17 mouse cellular contexts compared by ENCODE assay signal in the genomic region with DNA sequence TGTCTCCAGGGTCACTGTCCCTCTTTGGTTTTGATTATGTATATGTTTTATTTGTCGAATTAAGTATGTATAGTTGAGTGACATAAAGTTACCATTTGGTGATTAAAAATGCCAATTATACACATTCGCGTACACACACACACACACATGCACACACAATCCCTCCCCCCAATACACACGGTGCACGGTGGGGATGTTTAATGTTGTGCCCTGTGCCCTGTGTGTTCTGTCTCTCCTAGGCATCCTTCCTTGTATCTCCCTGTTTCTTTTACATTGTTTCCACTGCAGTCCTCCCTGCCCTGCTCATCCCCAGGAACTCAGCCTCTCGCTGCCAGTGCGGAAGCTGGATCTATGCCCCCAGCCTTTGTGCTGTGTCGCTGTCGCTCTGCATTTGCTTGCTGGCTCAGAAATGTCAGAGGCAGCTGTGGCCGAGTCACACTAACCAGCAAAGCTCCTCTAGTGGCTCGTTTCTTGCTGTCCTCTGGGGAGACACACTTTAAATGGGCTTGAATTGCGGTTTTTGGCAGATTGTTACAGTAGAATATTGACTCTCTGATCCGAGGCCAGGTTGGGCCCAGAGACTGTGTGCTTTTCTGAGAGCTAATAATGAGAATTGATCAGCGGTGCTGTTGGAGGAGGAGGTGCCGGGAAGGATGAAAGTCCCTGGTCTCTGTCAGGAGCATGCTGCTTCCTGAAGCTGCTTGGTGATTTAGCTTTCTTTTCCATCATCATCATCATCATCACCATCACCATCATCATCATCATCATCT. TPM values are rescaled to one million over a fixed set of nuclear protein-coding genes. Genes with fewer than 3 reads are reported as not detected.
DNase-seq lines count a peak whose midpoint lies in the region; ATAC-seq lines count a peak whose summit lies in the region.
"Had no signal": no experiment of that assay in that cellular context is flagged by ENCODE, and none has a peak within 500 bp of the region (broad histone marks: within the 10 kb centered on the region; RNA-seq: fewer than 3 reads in every experiment).

No protein-coding gene starts in this region.

- no peaks in the 10 kb centered on the region for H3K4me1 ChIP-seq in hindbrain, embryonic 12.5 days
- no peaks in the 10 kb centered on the region for H3K4me1 ChIP-seq in midbrain, embryonic 14.5 days (ENCODE audit: control insufficient read depth, insufficient read depth, low read length)
- H3K4me1 ChIP-seq: limb, embryonic 13.5 days had no signal

- H3K27ac ChIP-seq in hindbrain, embryonic 12.5 days, result no peak overlapping the region
- peak overlapping the region; percentile 32 for H3K27ac ChIP-seq in midbrain, embryonic 14.5 days (replicated peaks; ENCODE audit: low read depth, low read length)
- H3K27ac ChIP-seq: limb, embryonic 13.5 days had no signal

- H3K4me3 ChIP-seq in hindbrain, embryonic 12.5 days, result no peak overlapping the region
- no peak overlapping the region for H3K4me3 ChIP-seq in midbrain, embryonic 14.5 days (replicated peaks; ENCODE audit: low read depth, low read length)
- H3K4me3 ChIP-seq: limb, embryonic 13.5 days; megakaryocyte, embryonic 14.5 days had no signal

- H3K36me3 ChIP-seq in hindbrain, embryonic 12.5 days, result no peaks in the 10 kb centered on the region
- H3K36me3 ChIP-seq in midbrain, embryonic 14.5 days (ENCODE audit: control insufficient read depth, insufficient read depth, low read length), result no peaks in the 10 kb centered on the region
- H3K36me3 ChIP-seq: limb, embryonic 13.5 days had no signal

- intact Hi-C loops in gastrocnemius, postnatal 14 days (cut with DNase I; ENCODE audit: low total_unique reads), result no loop called here

- H3K4me2 ChIP-seq in hindbrain, embryonic 12.5 days (replicated peaks), result no peak overlapping the region
- peak overlapping the region; percentile 18 for H3K4me2 ChIP-seq in midbrain, embryonic 14.5 days (ENCODE audit: low read length)
- H3K4me2 ChIP-seq: limb, embryonic 13.5 days; lung, embryonic 14.5 days had no signal

- ATAC-seq in hindbrain, embryonic 12.5 days (ENCODE audit: low FRiP score), result peak; percentile 48; the same call in 1 of the 2 replicates
- peak; percentile 40; the same call in 1 of the 2 replicates for ATAC-seq in midbrain, embryonic 14.5 days (ENCODE audit: low FRiP score, low TSS enrichment)
- ATAC-seq: CD4-positive, CD25-positive, alpha-beta regulatory T cell, adult 4 months had no signal

- H3K9me3 ChIP-seq in hindbrain, embryonic 12.5 days (replicated peaks), result no peaks in the 10 kb centered on the region
- no peaks in the 10 kb centered on the region for H3K9me3 ChIP-seq in midbrain, embryonic 14.5 days (ENCODE audit: control insufficient read depth, low read length)
- H3K9me3 ChIP-seq: limb, embryonic 13.5 days had no signal

- 54% methylated on average over 15 of the region's 15 CpGs for WGBS in hindbrain, embryonic 12.5 days
- WGBS in midbrain, embryonic 14.5 days, result 49% methylated on average over 15 of the region's 15 CpGs

- no peaks in the 10 kb centered on the region for H3K27me3 ChIP-seq in hindbrain, embryonic 12.5 days
- no peaks in the 10 kb centered on the region for H3K27me3 ChIP-seq in midbrain, embryonic 14.5 days (ENCODE audit: control insufficient read depth, insufficient read depth, low read length)
- H3K27me3 ChIP-seq: limb, embryonic 13.5 days had no signal

- H3K9ac ChIP-seq in hindbrain, embryonic 12.5 days, result no peak overlapping the region
- H3K9ac ChIP-seq in midbrain, embryonic 14.5 days (replicated peaks; ENCODE audit: low read length), result no peak overlapping the region
- H3K9ac ChIP-seq: limb, embryonic 13.5 days; lung, embryonic 14.5 days had no signal

- DNase-seq in gastrocnemius, postnatal 14 days, result peak; percentile 12
- DNase-seq in gastrocnemius, adult 18-20 months (ENCODE audit: low spot score), result no peak
- DNase-seq in brain, adult 2 months (ENCODE audit: low read depth, low spot score), result peak; percentile 54
- DNase-seq in midbrain, embryonic 14.5 days, result peak; percentile 65
- no peak for DNase-seq in thymus, postnatal 25 days
- DNase-seq in kidney, adult 8-10 months, result no peak
- DNase-seq: heart, postnatal 36 days; kidney, adult 2 months; lung, embryonic 14.5 days; thymus, postnatal 4 days had no signal

RNA-seq across cellular contexts. Expression of gene Nfkbia, which starts 34.7 kb away (rescaled TPM):
- 10 to 100 TPM; 22.8 to 38.3 TPM for total RNA-seq in gastrocnemius, postnatal 14 days (2021)
- total RNA-seq in gastrocnemius, adult 18-20 months (2021), result 10 to 100 TPM; 19.0 to 63.6 TPM
- 42.8 and 49.1 TPM in 2 replicates for polyA plus RNA-seq in hindbrain, embryonic 12.5 days (2016; fragmentation: Nextera tagmentation; extraction: Ambion mirVana)
- 49.6 and 52.1 TPM in 2 replicates for polyA plus RNA-seq in midbrain, embryonic 14.5 days (2014; fragmentation: Nextera tagmentation; extraction: Ambion mirVana)

RNA-seq across cellular contexts. Expression of gene Aldoart2, which starts 37.9 kb away (rescaled TPM):
- under 1 TPM; 0.13 to 0.25 TPM for total RNA-seq in gastrocnemius, postnatal 14 days (2021)
- total RNA-seq in gastrocnemius, adult 18-20 months (2021), result under 1 TPM; 0.21 to 0.50 TPM
- not detected in 2 replicates for polyA plus RNA-seq in hindbrain, embryonic 12.5 days (2016; fragmentation: Nextera tagmentation; extraction: Ambion mirVana)
- not detected in 2 replicates for polyA plus RNA-seq in midbrain, embryonic 14.5 days (2014; fragmentation: Nextera tagmentation; extraction: Ambion mirVana)
- total RNA-seq: heart, postnatal 36 days; neutrophil, adult 5-6 weeks had no signal
- polyA plus RNA-seq: limb, embryonic 13.5 days; lung, embryonic 14.5 days; small intestine, adult 2 months; stomach, embryonic 16.5 days had no signal

Comparison
In these comparisons a context has a peak if more than half of its experiments do, and no peak if none do; other contexts are left out.
1. DNase-seq: peak in gastrocnemius, postnatal 14 days (single experiment), brain, adult 2 months (single experiment) and midbrain, embryonic 14.5 days (single experiment); none in gastrocnemius, adult 18-20 months (single experiment), thymus, postnatal 25 days (single experiment) and kidney, adult 8-10 months (0 of 2).